Mouse (Mus musculus): ENCODE measurements around the gene Zdhhc13.

Zdhhc13 gene

GRCm38 (mm10) chr7:48784773-48785523, 3.9 kb upstream of the Zdhhc13 start:
- DNase-seq (ENCODE audit: low spot score in 2 of 2), result no peak

GRCm38 (mm10) chr7:48788348-48788747, 455 bp upstream of the Zdhhc13 start:
- no peak for DNase-seq (ENCODE audit: low spot score in 2 of 2)

- DNase-seq (ENCODE audit: low spot score in 2 of 2), result no peak
Measured at GRCm38 (mm10) chr7:48790117-48790516, 1.3 kb downstream of the Zdhhc13 start.

DNA sequence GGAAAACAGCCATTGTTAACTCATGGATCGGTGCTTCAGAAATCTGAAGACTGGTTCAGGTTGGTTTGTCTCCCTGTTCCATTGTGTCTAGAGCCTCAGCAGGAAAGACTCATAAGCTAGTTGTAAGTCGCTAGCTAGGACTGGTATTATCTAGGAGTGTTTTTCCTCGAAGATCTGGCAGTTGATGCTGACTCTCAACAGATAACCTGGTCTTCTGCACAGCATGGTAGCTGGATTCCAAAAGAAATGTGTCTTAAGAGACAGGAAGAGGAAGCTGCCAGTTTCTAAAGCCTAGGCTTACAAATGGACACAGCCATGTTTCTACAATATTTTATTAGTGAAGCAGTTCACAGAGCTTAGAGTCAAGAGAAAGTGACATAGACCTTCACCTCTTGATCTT, 2.6 kb downstream of the Zdhhc13 start:
- DNase-seq (ENCODE audit: low spot score in 2 of 2), result no peak

- DNase-seq (ENCODE audit: low spot score in 2 of 2), result no peak
Measured at GRCm38 (mm10) chr7:48795130-48795529, 6.3 kb downstream of the Zdhhc13 start.

GRCm38 (mm10) chr7:48803381-48803780, 14.6 kb downstream of the Zdhhc13 start:
- no peak for DNase-seq (ENCODE audit: low spot score in 2 of 2)

DNA sequence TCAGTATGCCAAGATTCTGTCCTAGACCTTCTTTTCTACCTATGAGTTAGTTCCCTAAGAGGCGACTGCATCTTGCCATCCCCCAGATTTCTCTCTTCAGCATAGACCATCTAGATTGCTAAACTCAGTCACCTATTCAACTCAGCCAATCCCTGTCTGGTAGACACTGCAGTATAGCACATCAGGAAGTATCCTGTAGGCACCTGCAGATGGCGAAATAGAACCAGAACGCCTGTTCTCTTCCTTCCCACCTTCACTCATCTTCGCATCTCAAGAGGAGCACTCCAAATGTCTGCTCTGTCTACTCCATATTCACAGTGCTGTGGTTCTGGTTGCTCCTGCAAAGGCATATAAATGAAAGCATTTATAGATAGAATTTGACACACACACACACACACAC, 17.8 kb downstream of the Zdhhc13 start:
- no peak for DNase-seq (ENCODE audit: low spot score in 2 of 2)

GRCm38 (mm10) chr7:48810652-48811051, 21.8 kb downstream of the Zdhhc13 start:
- no peak for DNase-seq (ENCODE audit: low spot score in 2 of 2)

DNA sequence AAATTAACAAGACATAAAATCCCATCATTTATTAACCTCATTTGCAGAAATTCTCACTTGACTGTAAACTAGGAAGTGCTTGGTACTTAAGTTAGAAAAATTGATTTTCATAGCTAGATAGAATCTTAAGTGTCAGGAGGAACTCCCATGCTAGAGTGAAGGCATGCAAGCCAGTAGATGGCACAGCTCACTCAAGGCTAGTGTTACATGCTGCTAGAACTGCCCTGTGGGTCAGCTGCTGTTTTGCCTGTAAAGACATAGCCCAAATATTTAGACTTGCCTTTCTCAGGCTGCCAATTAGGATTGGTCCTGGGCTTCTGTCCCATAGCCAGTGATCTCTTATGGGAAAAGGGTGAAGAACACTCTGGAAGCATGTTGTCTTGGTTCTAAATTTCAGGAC, 23.6 kb downstream of the Zdhhc13 start:
- no peak for DNase-seq (ENCODE audit: low spot score in 2 of 2)

DNA sequence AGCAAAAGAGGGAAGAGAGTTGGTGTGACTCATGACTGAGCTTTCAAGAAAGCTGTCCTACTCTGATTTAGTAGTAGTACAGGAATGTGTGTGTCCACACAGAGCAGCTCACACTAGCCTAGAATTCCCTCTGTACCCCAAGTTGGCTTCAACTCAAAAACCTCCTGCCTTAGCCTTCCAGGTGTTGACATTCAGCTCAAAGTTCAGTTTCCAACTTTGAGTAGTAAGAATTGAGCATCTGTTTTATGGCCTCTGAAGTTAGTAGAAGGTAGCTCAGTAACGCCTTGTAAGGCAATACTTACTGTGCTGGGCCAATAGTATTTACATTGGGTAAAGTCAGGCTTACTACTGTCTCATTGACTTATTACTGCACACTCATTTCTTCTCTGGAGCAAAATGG, 24.8 kb downstream of the Zdhhc13 start:
- DNase-seq (ENCODE audit: low spot score in 2 of 2), result no peak

DNA sequence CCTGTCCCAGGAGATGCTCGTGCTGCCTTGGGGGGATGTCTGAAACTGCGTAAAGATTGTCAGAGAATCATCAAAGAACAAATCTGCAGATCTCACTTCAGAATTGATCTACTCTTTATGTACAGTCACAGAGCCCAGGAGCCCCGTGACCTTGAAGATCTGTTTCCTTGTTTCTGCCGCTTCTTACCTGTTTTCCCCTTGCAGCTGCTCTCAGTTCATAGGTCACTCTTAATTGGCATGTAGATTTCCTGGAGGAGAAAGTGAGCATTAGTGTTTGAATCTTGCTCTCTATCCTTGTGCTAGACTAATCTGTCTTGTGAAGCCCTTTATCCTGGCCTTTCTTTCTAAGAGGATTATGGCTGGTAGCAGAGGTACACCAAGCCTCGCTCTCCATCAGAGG, 32.9 kb downstream of the Zdhhc13 start:
- DNase-seq (ENCODE audit: low spot score in 2 of 2), result no peak

GRCm38 (mm10) chr7:48823621-48824020, 34.8 kb downstream of the Zdhhc13 start:
- DNase-seq (ENCODE audit: low spot score in 2 of 2), result no peak

DNA sequence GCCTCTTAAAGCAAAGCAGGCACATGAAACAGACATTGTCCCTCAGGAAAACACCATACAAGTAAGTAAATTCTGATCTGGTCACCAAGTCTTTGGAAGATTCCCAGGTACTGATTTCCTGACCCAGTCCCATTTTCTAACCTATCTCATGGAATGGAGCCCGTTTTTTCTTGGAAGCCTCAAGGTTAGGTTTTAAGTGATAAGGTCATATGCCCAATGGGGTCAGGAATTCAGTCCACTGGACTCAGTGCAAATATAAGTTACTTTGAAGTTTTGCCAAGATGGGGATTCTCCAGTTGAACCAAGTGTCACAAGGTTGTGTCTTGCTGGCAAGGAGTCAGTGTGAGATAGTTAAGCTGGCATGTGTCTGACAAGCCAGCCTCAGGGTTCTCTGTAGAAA, 35.9 kb downstream of the Zdhhc13 start:
- DNase-seq (ENCODE audit: low spot score in 2 of 2), result no peak

DNA sequence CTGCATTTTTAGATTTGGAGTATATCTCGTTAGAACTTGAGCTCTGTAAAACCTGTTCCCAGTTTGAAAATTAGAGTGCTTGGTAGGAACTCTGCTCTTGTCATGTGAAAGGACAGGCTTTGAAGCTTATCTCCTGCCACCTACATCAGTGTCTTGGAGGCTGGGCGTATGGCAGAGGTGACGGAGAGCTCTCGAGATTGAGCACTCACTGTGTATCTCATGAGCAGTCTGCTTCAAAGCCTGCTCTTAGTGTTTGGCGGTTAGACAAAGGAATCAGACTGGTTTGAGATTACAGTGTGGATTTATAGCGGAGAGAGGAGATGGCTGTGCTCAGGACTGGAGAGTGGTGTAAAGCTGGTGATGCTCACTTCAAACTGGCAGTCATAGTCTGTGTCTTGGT, 36.4 kb downstream of the Zdhhc13 start:
- no peak for DNase-seq (ENCODE audit: low spot score in 2 of 2)

DNA sequence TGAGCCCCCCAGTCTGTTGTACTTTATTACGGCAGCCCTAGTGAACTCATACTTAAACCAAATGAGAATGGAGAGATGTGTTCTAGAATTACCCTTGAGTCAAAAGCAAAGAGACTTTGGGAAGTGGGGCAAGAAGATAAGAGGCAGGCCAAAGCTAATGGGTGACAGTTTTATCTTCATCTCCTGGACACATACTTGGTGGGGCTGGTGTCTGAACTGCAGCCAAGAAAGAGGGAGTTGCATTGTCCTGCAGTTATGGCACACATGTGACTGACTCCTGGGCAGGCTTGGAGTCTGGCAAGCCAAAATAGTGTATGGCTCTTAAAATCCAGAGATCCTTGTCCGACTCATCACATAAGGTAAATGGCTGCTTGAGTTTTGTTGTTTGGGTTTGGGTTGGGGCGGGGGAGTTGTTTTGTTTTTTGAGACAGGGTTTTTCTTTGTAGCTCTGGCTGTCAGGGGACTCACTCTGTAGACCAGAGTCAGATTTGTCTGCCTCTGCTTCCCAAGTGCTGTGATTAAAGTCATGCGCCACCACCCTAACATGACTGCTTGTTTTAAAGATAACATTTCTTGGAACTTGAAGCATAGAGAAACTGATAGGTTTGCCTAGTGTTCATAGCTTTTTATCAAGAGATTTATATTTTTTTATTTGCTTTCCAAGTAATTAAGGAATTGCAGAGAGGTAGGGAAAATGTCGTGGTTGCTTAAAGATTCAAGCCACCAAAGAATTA, 40.5 kb downstream of the Zdhhc13 start:
- no peak for DNase-seq (ENCODE audit: low spot score in 2 of 2)

GRCm38 (mm10) chr7:48830395-48830794, 41.6 kb downstream of the Zdhhc13 start:
- no peak for DNase-seq (ENCODE audit: low spot score in 2 of 2)

GRCm38 (mm10) chr7:48832735-48833134, 43.9 kb downstream of the Zdhhc13 start:
- DNase-seq (ENCODE audit: low spot score in 2 of 2), result no peak

GRCm38 (mm10) chr7:48834371-48834970, 45.7 kb downstream of the Zdhhc13 start:
- DNase-seq (ENCODE audit: low spot score in 2 of 2), result no peak

- no peak for DNase-seq (ENCODE audit: low spot score in 2 of 2)
Measured at GRCm38 (mm10) chr7:48834989-48835626, 46.3 kb downstream of the Zdhhc13 start.

DNA sequence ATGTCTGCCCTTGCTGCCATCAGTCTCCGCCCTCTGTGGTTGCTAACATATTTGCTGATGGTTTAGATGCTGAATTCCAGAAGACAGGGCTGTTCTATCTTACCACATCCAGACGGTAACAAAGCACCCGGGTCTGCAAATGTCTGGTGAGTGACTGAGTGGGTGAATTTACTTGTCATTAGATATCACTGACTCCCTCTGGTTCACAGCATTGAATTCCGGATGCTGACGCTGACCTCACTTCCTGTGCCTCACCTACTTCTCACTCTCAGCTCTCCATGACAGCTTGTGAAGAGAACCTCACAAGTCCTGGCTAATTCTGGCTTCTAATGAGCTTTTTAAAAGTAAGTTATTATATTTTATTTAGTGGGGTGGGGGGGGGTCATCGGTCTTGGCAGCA, 48.1 kb downstream of the Zdhhc13 start:
- no peak for DNase-seq (ENCODE audit: low spot score in 2 of 2)

GRCm38 (mm10) chr7:48838434-48838833, 49.6 kb downstream of the Zdhhc13 start:
- no peak for DNase-seq (ENCODE audit: low spot score in 2 of 2)

GRCm38 (mm10) chr7:48840545-48840944, 51.7 kb downstream of the Zdhhc13 start:
- DNase-seq (ENCODE audit: low spot score in 2 of 2), result no peak
